Mouse (Mus musculus) kidney, postnatal 4 days (tissue): ENCODE results near the gene Cyp4f39.
A peak's percentile ranks its signal among the peaks of the same experiment; 100 is the strongest.

Experiments used
- DNase-seq, 2 experiments: peaks; one replicate each; pipeline ENCODE4 v3.0.0; 2021; ENCODE audit warnings: mixed read lengths in 2 of 2

Gene Cyp4f39

GRCm38 (mm10) chr17:32532356-32532755 is 79.8 kb downstream of the Cyp4f39 start:
- peak in 1 of 2 experiments; percentile 46 for DNase-seq

DNA sequence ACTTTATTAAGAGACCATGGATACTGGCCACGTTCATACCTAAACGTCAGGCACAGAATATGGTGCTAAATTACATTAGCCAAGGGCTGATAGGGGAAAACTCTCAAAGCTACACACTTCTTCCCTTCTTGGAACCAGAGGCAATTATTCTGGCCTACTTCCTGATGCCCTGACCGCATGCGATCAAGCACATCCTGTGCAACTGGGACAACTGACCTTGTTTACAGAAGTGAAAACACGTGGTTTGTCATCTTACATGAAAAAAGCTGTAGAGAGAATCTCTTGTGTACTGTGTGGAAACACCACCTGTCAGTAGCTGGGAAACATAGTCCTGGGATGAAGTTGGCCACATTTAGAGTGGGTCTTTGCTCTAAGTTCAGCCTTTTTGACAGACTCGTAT is 81.5 kb downstream of the Cyp4f39 start:
- DNase-seq, result no peak

- peak; percentile 95 to 96 for DNase-seq
These were observed 83.7 kb downstream of the Cyp4f39 start, which contains the start of gene Cyp4f16 for GRCm38 (mm10) chr17:32536051-32536866. TSS of gene Cyp4f16 (plus strand) at chr17:32536558.

DNA sequence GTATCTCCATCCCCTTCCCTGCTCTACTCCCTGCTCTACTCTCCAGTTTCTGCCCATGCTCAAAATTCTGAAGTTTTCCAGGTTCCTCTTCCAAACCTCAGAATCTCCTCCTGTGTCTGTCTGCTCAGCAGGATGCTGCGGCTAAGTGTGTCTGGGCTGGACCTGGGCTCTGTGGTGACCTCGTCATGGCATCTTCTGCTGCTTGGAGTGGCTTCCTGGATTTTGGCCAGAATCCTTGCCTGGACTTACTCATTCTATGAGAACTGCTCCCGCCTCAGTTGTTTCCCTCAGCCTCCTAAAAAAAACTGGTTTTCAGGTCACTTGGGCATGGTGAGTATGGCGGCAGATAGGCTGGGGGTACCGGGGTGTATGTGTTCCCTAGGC is 84.3 kb downstream of the Cyp4f39 start:
- DNase-seq, result peak in 1 of 2 experiments; percentile 43
